Mouse (Mus musculus) megakaryocyte, embryonic 14.5 days (primary cell): Measurements from ENCODE around the gene Rgp1.

Source experiments
- FLI1 ChIP-seq: IDR thresholded peaks from 2 replicates; pipeline ENCODE4 v1.6.1; 2012; ENCODE audit warnings: low read length, inconsistent platforms, mixed read lengths
- GATA1 ChIP-seq: IDR thresholded peaks from 3 replicates; pipeline ENCODE4 v1.6.1; 2012; ENCODE audit warnings: mixed read lengths, low read length, inconsistent platforms, borderline replicate concordance

- no peak for TF ChIP-seq FLI1
- TF ChIP-seq GATA1, result no peak
These were observed 19.7 kb downstream of the Rgp1 start for GRCm38 (mm10) chr4:43598200-43598599.
